Mouse (Mus musculus) urinary bladder, adult 18-20 months (tissue): ENCODE results near the gene Rfc4.

ENCODE experiments used
- DNase-seq, 2 experiments: peaks; one replicate each; pipeline ENCODE4 v3.0.0; 2022; ENCODE audit warnings: low spot score in 2 of 2, mixed read lengths in 2 of 2

Rfc4 gene

GRCm38 (mm10) chr16:23127673-23128375 lies at the start of gene Rfc4:
TSS of gene Rfc4 (minus strand) at chr16:23127737.
- peak; percentile 85 to 87 for DNase-seq

GRCm38 (mm10) chr16:23175956-23176355 lies 48.4 kb upstream of the Rfc4 start:
- DNase-seq = no peak

DNA sequence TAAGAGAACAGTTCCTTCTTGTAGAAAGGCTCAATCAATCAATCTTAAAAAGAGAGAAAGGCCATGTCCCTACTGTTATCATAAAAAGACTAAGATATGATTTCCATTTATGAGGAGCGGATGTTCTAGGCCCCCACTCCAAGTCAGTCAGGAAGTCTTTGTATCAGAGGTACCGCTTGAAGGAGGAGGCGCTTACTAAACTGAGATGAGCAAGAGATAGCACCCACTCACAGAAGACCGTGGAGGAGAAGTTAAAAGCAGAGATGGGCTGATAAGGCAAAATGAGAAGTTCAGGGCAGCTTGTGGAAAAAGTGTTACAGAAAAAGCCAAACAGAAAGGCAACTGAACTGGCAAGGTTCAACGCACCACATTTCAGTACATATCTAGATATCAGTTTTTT lies 47.3 kb upstream of the Rfc4 start:
- DNase-seq = no peak

DNA sequence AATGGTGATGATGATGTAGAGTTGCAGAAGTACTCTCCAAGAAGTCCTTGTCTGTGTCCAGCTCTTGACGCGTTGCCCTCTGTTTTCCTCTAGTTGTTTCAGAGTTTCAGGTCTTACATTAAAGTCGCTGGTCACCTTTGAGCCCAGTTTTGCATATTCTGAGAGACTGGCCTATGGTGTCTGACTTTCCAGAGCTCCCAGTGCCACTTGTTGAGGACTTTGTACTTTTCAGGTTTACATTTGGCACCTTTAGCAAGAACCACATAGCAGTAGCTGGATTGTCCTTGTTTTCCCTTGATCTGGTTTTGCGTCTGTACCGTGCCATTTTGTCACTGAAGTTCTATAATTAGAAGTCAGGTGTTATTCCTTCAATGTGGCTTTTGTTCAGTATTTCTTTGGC lies 46.4 kb upstream of the Rfc4 start:
- no peak for DNase-seq

GRCm38 (mm10) chr16:23170813-23171212 lies 43.3 kb upstream of the Rfc4 start:
- no peak for DNase-seq

DNA sequence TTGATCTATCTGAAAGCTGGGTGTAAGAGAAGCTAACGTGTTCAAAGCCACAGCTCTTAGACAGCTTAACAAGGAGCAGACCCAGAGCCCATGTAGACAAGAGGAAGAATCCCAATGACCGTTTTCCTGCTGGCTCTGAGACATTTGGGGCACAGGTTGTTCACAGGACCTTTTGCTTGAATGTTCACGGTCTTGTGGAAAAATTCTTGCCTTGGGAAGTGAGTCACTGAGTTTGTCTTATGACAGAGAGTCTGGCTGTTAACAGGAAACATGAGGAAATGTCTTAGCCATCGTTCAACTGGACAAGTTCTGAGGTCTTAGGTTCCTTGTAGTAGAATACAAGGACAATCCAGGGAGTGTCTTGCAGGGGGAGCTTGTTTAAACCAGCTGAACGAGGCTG lies 39.5 kb upstream of the Rfc4 start:
- peak in 1 of 2 experiments; percentile 20 for DNase-seq

DNA sequence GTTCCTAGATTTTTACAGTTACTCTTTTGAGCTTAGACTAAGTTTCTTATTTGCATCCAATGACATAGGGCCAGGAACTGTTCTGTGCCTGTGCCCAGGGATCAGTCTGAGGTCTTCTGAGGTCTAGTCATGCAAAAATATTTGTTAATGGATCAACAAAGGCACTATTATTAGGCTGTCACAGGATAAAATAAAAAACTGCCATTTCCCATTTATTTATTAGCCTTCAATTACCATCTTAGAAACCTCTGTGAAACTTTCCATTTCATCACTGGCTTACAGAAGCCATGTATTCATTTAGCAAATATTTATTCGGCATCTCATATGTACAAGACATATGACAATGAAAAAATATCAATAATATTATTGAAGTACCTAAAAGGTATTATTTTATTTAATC lies 39.1 kb upstream of the Rfc4 start:
- no peak for DNase-seq

- no peak for DNase-seq
Measured at GRCm38 (mm10) chr16:23165441-23165840, 37.9 kb upstream of the Rfc4 start.

DNA sequence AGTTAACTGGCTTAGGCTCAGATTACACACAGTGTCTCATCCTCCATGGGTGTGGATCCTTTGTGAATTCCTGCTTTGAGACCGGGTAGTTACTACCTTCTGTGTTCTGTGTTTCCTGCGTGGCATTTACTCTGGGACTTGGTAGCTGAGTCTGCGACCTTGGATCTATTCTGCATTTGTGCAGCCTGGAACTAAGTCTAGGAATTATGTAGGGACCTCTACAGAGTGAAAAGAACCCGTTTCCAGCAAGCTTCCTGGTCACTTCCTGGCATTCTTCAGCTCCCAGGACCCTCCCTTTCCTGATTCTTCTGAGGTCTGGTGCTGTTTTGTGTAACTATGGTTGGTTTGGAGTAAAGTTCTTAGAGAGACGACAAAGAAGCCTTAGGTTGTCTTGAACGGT lies 36.9 kb upstream of the Rfc4 start:
- no peak for DNase-seq

- DNase-seq = no peak
Measured at GRCm38 (mm10) chr16:23162116-23162515, 34.6 kb upstream of the Rfc4 start.

- no peak for DNase-seq
Measured at GRCm38 (mm10) chr16:23159749-23160148, 32.2 kb upstream of the Rfc4 start.

DNA sequence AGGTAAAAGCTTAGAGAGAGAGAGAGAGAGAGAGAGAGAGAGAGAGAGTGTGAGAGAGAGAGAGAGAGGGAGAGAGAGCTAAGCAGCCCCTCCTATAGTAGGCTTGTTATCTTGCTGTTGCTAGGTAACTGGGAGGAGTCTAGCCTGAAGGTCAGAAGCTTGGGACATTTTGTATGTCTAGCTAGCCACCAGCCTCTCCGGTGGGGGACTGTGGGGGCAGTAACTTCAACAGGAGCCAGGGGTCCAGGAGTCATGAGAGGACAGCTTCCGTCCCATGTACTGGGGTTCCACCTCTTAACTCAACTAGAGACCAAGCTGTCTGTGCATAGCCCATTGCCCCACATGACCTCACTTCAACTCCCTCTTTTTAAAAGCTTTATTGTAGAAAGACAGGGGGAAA lies 31.4 kb upstream of the Rfc4 start:
- DNase-seq = no peak

DNA sequence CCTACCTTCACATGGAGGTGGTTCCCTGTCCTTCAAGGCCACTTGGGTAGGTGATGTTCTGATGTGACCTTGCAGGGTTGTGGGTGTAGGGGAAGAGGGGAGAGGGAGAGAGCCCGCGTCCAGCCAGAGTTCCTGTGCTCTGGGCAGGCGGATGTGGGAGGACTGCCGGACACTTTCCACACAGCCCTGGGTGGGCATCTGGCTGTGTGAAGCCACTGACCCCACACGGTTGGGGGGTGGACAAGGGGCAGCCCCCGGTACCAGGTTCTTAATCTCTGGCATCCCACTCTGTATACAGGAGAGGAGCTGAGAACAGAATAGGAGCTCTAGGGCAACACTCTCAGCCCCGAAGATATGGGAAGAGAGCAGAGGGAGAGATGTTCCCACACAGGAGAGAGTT lies 30.8 kb upstream of the Rfc4 start:
- DNase-seq = no peak

DNA sequence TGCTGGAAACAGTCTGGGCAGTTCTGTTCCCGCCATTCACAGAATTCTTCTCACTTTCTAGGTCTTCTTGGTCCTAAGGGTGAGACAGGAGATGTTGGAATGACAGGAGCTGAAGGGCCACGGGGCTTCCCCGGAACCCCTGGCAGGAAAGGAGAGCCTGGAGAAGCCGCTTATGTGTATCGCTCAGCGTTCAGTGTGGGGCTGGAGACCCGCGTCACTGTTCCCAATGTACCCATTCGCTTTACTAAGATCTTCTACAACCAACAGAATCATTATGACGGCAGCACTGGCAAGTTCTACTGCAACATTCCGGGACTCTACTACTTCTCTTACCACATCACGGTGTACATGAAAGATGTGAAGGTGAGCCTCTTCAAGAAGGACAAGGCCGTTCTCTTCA lies 29.5 kb upstream of the Rfc4 start:
- DNase-seq = no peak

DNA sequence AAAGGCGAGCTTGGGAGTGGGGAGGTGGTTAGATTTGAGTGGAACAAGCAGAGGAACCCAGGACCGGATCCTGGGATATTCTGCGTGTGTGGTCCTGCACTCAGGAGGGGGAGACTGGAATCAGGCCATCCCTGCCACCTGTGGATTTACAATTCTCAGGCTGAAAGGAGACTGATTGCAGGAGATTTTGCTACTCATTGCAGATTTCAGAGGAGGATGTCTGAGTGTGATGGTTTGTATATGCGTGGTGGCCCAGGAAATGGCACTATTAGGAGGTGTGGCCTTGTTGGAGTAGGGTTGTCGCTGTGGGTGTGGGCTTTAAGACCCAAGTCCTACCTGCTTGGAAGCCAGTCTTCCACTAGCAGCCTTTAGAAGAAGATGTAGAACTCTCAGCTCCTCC lies 26.7 kb upstream of the Rfc4 start:
- no peak for DNase-seq

GRCm38 (mm10) chr16:23151423-23151822 lies 23.9 kb upstream of the Rfc4 start:
- DNase-seq = no peak

- DNase-seq = no peak
Measured at GRCm38 (mm10) chr16:23149396-23149795, 21.9 kb upstream of the Rfc4 start.

DNA sequence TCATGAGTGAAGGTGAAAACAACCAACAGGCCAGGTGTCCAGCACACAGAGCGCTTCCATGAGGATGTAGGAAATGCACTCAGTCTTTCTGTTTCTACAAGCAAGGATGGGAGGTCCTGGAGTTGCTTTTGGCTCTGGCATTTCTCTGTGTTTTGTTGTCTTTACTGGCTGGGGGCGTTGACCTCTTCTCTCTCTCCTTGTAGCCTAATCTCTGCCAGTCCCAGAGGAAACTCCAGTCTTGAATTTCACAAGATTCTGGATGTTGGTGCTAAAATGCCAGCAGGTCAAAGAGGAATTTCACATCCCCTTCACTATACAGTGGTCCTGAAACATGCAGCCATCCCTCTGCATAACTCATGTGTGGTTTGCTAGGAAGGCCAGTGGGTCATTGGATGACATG lies 21.4 kb upstream of the Rfc4 start:
- no peak for DNase-seq

DNA sequence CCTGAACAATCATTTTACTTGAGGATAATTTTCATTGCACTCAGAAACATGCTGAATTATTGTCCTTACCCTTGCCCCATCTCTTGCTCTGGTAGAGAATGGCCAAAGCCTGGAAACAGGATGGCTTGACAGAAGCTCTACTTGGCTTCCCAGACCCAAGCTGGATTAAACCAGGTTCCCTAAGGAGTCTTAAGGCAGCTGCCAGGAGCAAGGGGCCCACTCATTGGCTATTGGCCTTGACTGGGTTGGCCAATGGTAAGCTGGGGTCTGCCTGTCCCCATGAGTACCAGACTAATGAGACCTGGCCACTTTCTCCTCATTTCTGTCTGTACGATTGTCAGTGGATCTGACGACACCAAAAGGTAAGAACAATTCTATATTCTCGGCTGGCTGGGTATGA lies 18.7 kb upstream of the Rfc4 start, which contains the start of gene Adipoq:
Gene Adipoq (plus strand): TSS at position 257 of the 400 bp plus-strand sequence.
- DNase-seq = no peak

DNA sequence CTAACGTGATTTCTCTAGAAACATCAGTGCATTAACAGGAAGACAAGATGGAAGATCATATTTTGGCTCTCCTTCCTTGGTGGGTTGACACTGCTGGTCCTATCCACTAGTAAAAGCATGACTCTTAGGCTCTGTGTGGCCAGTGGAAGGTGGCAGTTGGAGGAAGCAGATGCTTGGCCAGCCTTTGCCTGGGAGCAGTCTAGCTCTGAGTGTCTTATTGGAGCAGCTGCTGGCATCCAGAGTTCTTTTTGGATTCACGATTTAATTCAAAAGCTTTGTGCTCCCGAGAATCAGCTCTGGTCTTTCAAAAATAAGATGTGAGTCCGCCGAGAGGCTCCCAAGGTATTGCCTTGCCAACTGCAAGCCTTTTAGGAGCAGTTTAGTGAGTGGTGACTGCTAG lies 17.7 kb upstream of the Rfc4 start:
- DNase-seq = no peak

DNA sequence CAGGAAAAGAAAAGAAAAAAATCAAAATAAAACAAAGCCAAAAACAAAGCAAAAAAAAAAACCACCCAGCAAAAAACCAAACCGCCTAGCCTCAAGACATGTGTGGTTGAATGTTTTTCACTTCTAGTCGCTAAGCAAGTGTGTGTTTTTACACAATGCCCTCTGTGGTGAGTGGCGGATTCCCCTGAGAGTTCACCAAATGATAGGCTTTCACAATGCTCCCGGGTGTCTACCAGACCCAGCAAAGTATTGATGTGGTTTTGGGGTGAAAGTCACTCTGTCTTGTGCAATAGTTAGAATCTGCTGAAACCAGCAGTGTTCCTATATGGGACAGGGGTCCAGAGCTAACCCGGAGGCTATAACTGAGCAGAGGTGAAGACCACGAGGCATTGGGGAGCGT lies 16.8 kb upstream of the Rfc4 start:
- DNase-seq = no peak

DNA sequence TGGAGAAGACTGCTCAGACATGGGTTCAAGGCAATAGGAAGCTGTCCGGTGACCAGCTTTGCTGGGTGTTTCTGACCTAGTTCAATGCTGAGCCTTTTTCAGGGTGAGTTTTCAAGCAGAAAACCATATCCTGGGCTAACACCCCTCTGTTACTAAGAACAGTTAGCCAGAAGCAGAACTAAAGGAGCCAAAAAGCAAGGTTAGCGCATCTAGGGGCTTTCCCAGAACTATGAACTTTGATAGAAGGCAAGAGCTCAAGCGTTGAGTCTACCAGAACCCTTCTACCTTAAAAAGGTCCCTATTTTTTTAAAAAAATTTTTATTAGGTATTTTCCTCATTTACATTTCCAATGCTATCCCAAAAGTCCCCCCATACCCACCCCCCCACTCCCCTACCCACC lies 13.4 kb upstream of the Rfc4 start:
- no peak for DNase-seq

- DNase-seq = no peak
Measured at GRCm38 (mm10) chr16:23136406-23136970, 9.0 kb upstream of the Rfc4 start.
